Mouse (Mus musculus) hindbrain, embryonic 16.5 days (tissue): ENCODE results near the gene Prcc. TPM values are rescaled to one million over a fixed set of nuclear protein-coding genes. Genes with fewer than 3 reads are reported as not detected.

Experiments
- ATAC-seq: fragments of 200-750 bp; cut with Nextera tagmentation; 2 replicates; pipeline ENCODE4 v1.8.0; 2017; ENCODE audit warnings: moderate TSS enrichment, moderate library complexity
- H3K27ac ChIP-seq: fragments of 300-500 bp; sonication (generic); 2 replicates; pipeline ENCODE4 v1.5.1; 2014; ENCODE audit warnings: low read depth, mild to moderate bottlenecking, control low read depth, low read length, moderate library complexity
- H3K27me3 ChIP-seq: fragments of 300-500 bp; sonication (generic); replicated peaks from 2 replicates; pipeline ENCODE4 v1.6.1; 2014; ENCODE audit warnings: low read length; ENCODE audit not compliant: control insufficient read depth, insufficient read depth
- H3K36me3 ChIP-seq: fragments of 300-500 bp; sonication (generic); 2 replicates; pipeline ENCODE4 v1.6.1; 2014; ENCODE audit warnings: mild to moderate bottlenecking, low read length, moderate library complexity, mixed read lengths; ENCODE audit not compliant: control insufficient read depth, insufficient read depth
- H3K4me1 ChIP-seq: fragments of 300-500 bp; sonication (generic); 2 replicates; pipeline ENCODE4 v1.6.1; 2014; ENCODE audit warnings: low read depth, low read length; ENCODE audit not compliant: control insufficient read depth, insufficient read depth
- H3K4me2 ChIP-seq: fragments of 300-500 bp; sonication (generic); 2 replicates; pipeline ENCODE4 v1.6.1; 2014; ENCODE audit warnings: mild to moderate bottlenecking, low read length, control low read depth, moderate library complexity
- H3K4me3 ChIP-seq: fragments of 300-500 bp; sonication (generic); 2 replicates; pipeline ENCODE4 v1.5.1; 2014; ENCODE audit warnings: mild to moderate bottlenecking, low read length, control low read depth, moderate library complexity
- H3K9ac ChIP-seq: fragments of 300-500 bp; sonication (generic); 2 replicates; pipeline ENCODE4 v1.6.1; 2014; ENCODE audit warnings: low read depth, mild to moderate bottlenecking, control low read depth, low read length, moderate library complexity
- H3K9me3 ChIP-seq: fragments of 300-500 bp; sonication (generic); 2 replicates; pipeline ENCODE4 v1.6.1; 2014; ENCODE audit warnings: mild to moderate bottlenecking, low read length, moderate library complexity; ENCODE audit not compliant: control insufficient read depth
- WGBS: fragments of 180-500 bp; shearing (Covaris S2); extraction: QIAGEN DNeasy Blood & Tissue Kit; methylation state at CpG from one replicate; pipeline ENCODE4 v1.1.7; 2014; 5-methylcytosine and 5-hydroxymethylcytosine counted together
- polyA plus RNA-seq: library from polyadenylated mRNA; unstranded; fragments of >200 nt; fragmentation: Nextera tagmentation; extraction: Ambion mirVana; gene quantifications from 2 replicates; pipeline ENCODE4 v1.2.1, GENCODE M21; 2015

Gene Prcc
- 13.9 and 15.9 TPM in 2 replicates for polyA plus RNA-seq

- peak within 1 kb of the TSS; percentile 100 for H3K4me3 ChIP-seq
- peak within 1 kb of the TSS; percentile 89 for H3K27ac ChIP-seq
- peak within 1 kb of the TSS; percentile 98 for H3K9ac ChIP-seq
- ATAC-seq, result peak; percentile 99
- H3K4me1 ChIP-seq, result peaks cover 18% of the 10 kb centered on the region
- H3K9me3 ChIP-seq, result no peaks in the 10 kb centered on the region
- WGBS, result under 1% methylated on average over 32 of the region's 33 CpGs
- no peaks in the 10 kb centered on the region for H3K27me3 ChIP-seq
- H3K4me2 ChIP-seq, result peak within 1 kb of the TSS; percentile 82
- H3K36me3 ChIP-seq, result 0 out of 2 replicates have a peak, but pooled peaks cover under 1% of the 10 kb centered on the region
These were observed at the start of gene Prcc for GRCm38 (mm10) chr3:87885281-87886003. Gene Prcc (minus strand): TSS chr3:87885608.

GRCm38 (mm10) chr3:87935201-87935600 lies 49.8 kb upstream of the Prcc start:
- WGBS, result 83% methylated on average over 4 of the region's 4 CpGs
- Histone ChIP-seq H3K9ac (no peak overlapping the region), H3K36me3 (peaks cover 22% of the 10 kb centered on the region), H3K9me3 (no peaks in the 10 kb centered on the region), H3K27me3 (no peaks in the 10 kb centered on the region), H3K4me3 (no peak overlapping the region), H3K27ac (no peak overlapping the region), H3K4me2 (no peak overlapping the region), H3K4me1 (peaks cover 24% of the 10 kb centered on the region)
- no peak for ATAC-seq

GRCm38 (mm10) chr3:87934501-87934900 lies 49.1 kb upstream of the Prcc start:
- Histone ChIP-seq H3K4me1 (peaks cover 24% of the 10 kb centered on the region), H3K9me3 (no peaks in the 10 kb centered on the region), H3K36me3 (peaks cover 19% of the 10 kb centered on the region), H3K27me3 (no peaks in the 10 kb centered on the region), H3K9ac (no peak overlapping the region), H3K4me2 (no peak overlapping the region), H3K27ac (no peak overlapping the region), H3K4me3 (no peak overlapping the region)
- WGBS, result 65% methylated on average over 4 of the region's 4 CpGs
- no peak for ATAC-seq

- Histone ChIP-seq H3K27ac (no peak overlapping the region), H3K4me2 (no peak overlapping the region), H3K27me3 (no peaks in the 10 kb centered on the region), H3K4me3 (no peak overlapping the region), H3K9me3 (no peaks in the 10 kb centered on the region), H3K4me1 (peaks cover 28% of the 10 kb centered on the region), H3K9ac (no peak overlapping the region), H3K36me3 (peaks cover 15% of the 10 kb centered on the region)
- WGBS, result 85% methylated on average over 5 of the region's 5 CpGs
- no peak for ATAC-seq
These were observed 48.6 kb upstream of the Prcc start for GRCm38 (mm10) chr3:87934026-87934425.

- Histone ChIP-seq H3K9me3 (no peaks in the 10 kb centered on the region), H3K4me3 (peak within 1 kb of the TSS; percentile 56), H3K27ac (peak within 1 kb of the TSS; percentile 92), H3K4me1 (peaks cover 28% of the 10 kb centered on the region), H3K4me2 (peak within 1 kb of the TSS; percentile 85), H3K9ac (peak within 1 kb of the TSS; percentile 71), H3K36me3 (peaks cover 14% of the 10 kb centered on the region), H3K27me3 (no peaks in the 10 kb centered on the region)
- WGBS, result under 1% methylated on average over 52 of the region's 78 CpGs
- ATAC-seq, result peak; percentile 98
These were observed 44.8 kb upstream of the Prcc start, which contains the start of the genes Isg20l2 and Rrnad1 for GRCm38 (mm10) chr3:87930078-87930795. Gene Isg20l2 (plus strand): TSS chr3:87930314. Gene Rrnad1 (minus strand): TSS chr3:87930717.

- no peaks in the 10 kb centered on the region for H3K27me3 ChIP-seq
- peak overlapping the region; percentile 85 for H3K4me2 ChIP-seq
- peaks cover 28% of the 10 kb centered on the region for H3K4me1 ChIP-seq
- peak overlapping the region; percentile 58 for H3K27ac ChIP-seq
- H3K9me3 ChIP-seq, result no peaks in the 10 kb centered on the region
- H3K9ac ChIP-seq, result peak overlapping the region; percentile 71
- H3K4me3 ChIP-seq, result peak overlapping the region; percentile 56
- ATAC-seq, result no peak; the same call in 1 of the 2 replicates
- 7% methylated on average over 26 of the region's 26 CpGs for WGBS
- peaks cover 21% of the 10 kb centered on the region for H3K36me3 ChIP-seq
These were observed 44.1 kb upstream of the Prcc start for GRCm38 (mm10) chr3:87929341-87930077.

- WGBS, result 90% methylated on average over 5 of the region's 5 CpGs
- no peak overlapping the region for H3K9ac ChIP-seq
- H3K27ac ChIP-seq, result no peak overlapping the region
- H3K4me3 ChIP-seq, result no peak overlapping the region
- no peaks in the 10 kb centered on the region for H3K9me3 ChIP-seq
- peaks cover 35% of the 10 kb centered on the region for H3K36me3 ChIP-seq
- no peaks in the 10 kb centered on the region for H3K27me3 ChIP-seq
- no peak overlapping the region for H3K4me2 ChIP-seq
- H3K4me1 ChIP-seq, result peaks cover 25% of the 10 kb centered on the region
- ATAC-seq, result no peak
These were observed 42.0 kb upstream of the Prcc start for GRCm38 (mm10) chr3:87927452-87927851.

- peaks cover 12% of the 10 kb centered on the region for H3K4me1 ChIP-seq
- no peaks in the 10 kb centered on the region for H3K27me3 ChIP-seq
- ATAC-seq, result no peak
- H3K36me3 ChIP-seq, result peaks cover 33% of the 10 kb centered on the region
- H3K9me3 ChIP-seq, result no peaks in the 10 kb centered on the region
- H3K27ac ChIP-seq, result no peak overlapping the region
- no peak overlapping the region for H3K4me3 ChIP-seq
- no peak overlapping the region for H3K4me2 ChIP-seq
- H3K9ac ChIP-seq, result no peak overlapping the region
- WGBS, result 89% methylated on average over 7 of the region's 7 CpGs
These were observed 39.6 kb upstream of the Prcc start for GRCm38 (mm10) chr3:87924996-87925395.
